Mouse (Mus musculus) erythroid progenitor cell, adult 5-6 weeks (primary cell): ENCODE data around the gene Trim67. TPM values are rescaled to one million over a fixed set of nuclear protein-coding genes. Genes with fewer than 3 reads are reported as not detected.

Experiments used
- ATAC-seq: replicated peaks from 2 replicates; pipeline ENCODE4 v1.8.0; 2016; ENCODE audit warnings: moderate number of reproducible peaks, mild to moderate bottlenecking, moderate TSS enrichment, inconsistent platforms; ENCODE audit not compliant: poor library complexity, low FRiP score, severe bottlenecking
- total RNA-seq, 2 experiments: library from RNA; stranded (forward) in 1 of 2; stranded (reverse) in 1 of 2; fragments of 150-400 nt in 1 of 2; fragments of 186-747, 209-891 nt in 1 of 2; gene quantifications; 2 replicates each; pipeline versions ENCODE4 v1.2.3 to v1.2.4; 2015 to 2017; ENCODE audit warnings: low replicate concordance in 2 of 2

Gene Trim67
- not detected in 2 replicates for total RNA-seq (2015; ENCODE audit: low replicate concordance)
- not detected in 2 replicates for total RNA-seq (2017; ENCODE audit: low replicate concordance)

- no peak for ATAC-seq
These were observed at the start of gene Trim67 for GRCm38 (mm10) chr8:124792708-124793107. Gene Trim67, plus strand, starts transcription at chr8:124793092.

- no peak for ATAC-seq
These were observed 46.2 kb upstream of the Trim67 start for GRCm38 (mm10) chr8:124746661-124747060.

- no peak for ATAC-seq
These were observed 41.7 kb upstream of the Trim67 start for GRCm38 (mm10) chr8:124751191-124751590.

GRCm38 (mm10) chr8:124751709-124752173, 41.2 kb upstream of the Trim67 start, which contains the start of gene Fam89a:
Gene Fam89a, minus strand, starts transcription at chr8:124751832.
- ATAC-seq, result peak; percentile 46; the same call in 1 of the 2 replicates

GRCm38 (mm10) chr8:124752325-124752862, 40.5 kb upstream of the Trim67 start:
- ATAC-seq, result no peak

- no peak for ATAC-seq
These were observed 38.6 kb upstream of the Trim67 start for GRCm38 (mm10) chr8:124754101-124754791.

- ATAC-seq, result no peak
These were observed 38.1 kb upstream of the Trim67 start for GRCm38 (mm10) chr8:124754792-124755190.

GRCm38 (mm10) chr8:124755481-124755880, 37.4 kb upstream of the Trim67 start:
- ATAC-seq, result no peak

- ATAC-seq, result no peak
These were observed 36.7 kb upstream of the Trim67 start for GRCm38 (mm10) chr8:124756153-124756552.

- no peak for ATAC-seq
These were observed 36.3 kb upstream of the Trim67 start for GRCm38 (mm10) chr8:124756601-124757000.

GRCm38 (mm10) chr8:124758544-124758943, 34.3 kb upstream of the Trim67 start:
- no peak for ATAC-seq

GRCm38 (mm10) chr8:124763061-124763460, 29.8 kb upstream of the Trim67 start:
- ATAC-seq, result no peak

- ATAC-seq, result no peak
These were observed 20.5 kb upstream of the Trim67 start for GRCm38 (mm10) chr8:124772389-124772788.

- peak; percentile 61 for ATAC-seq
These were observed 17.2 kb upstream of the Trim67 start for GRCm38 (mm10) chr8:124775695-124776094.

GRCm38 (mm10) chr8:124780236-124780635, 12.7 kb upstream of the Trim67 start:
- no peak for ATAC-seq

- no peak for ATAC-seq
These were observed 10.5 kb upstream of the Trim67 start for GRCm38 (mm10) chr8:124782431-124782830.

- no peak for ATAC-seq
These were observed 9.7 kb upstream of the Trim67 start for GRCm38 (mm10) chr8:124783228-124783627.

- no peak for ATAC-seq
These were observed 8.3 kb upstream of the Trim67 start for GRCm38 (mm10) chr8:124784613-124785012.

GRCm38 (mm10) chr8:124790676-124791075, 2.2 kb upstream of the Trim67 start:
- no peak for ATAC-seq

GRCm38 (mm10) chr8:124791751-124792150, 1.1 kb upstream of the Trim67 start:
- no peak for ATAC-seq

- ATAC-seq, result no peak
These were observed 706 bp upstream of the Trim67 start for GRCm38 (mm10) chr8:124792186-124792585.
